Mouse (Mus musculus) E14TG2a.4 (cell line): ENCODE measurements around the gene Mapk3.
"Not testable (repeated sequence)": the region's sequence is repeated elsewhere in the genome, so short reads cannot be mapped to it uniquely, and the experiment has no call there.

Source experiments
- H3K27me3 ChIP-seq: 2 replicates; pipeline ENCODE4 v1.6.1; 2014; ENCODE audit warnings: low read length, control low read depth; ENCODE audit not compliant: insufficient read depth
- H3K36me3 ChIP-seq: 2 replicates; pipeline ENCODE4 v1.6.1; 2014; ENCODE audit warnings: low read length, control low read depth; ENCODE audit not compliant: insufficient read depth
- H3K4me1 ChIP-seq: replicated peaks from 2 replicates; pipeline ENCODE4 v1.6.1; 2014; ENCODE audit warnings: low read depth, low read length, control low read depth
- H3K4me3 ChIP-seq: replicated peaks from 2 replicates; pipeline ENCODE4 v1.5.1; 2014; ENCODE audit warnings: mild to moderate bottlenecking, low read length
- H3K9me3 ChIP-seq: 2 replicates; pipeline ENCODE4 v1.6.1; 2014; ENCODE audit warnings: low read length, control low read depth
- CTCF ChIP-seq: conservative IDR thresholded peaks from 2 replicates; pipeline ENCODE4 v1.5.1; 2014; ENCODE audit warnings: low read length
- NANOG ChIP-seq: IDR thresholded peaks from 2 replicates; pipeline ENCODE4 v1.6.1; 2014; ENCODE audit warnings: borderline replicate concordance, low read length, mixed read lengths
- POU5F1 ChIP-seq: IDR thresholded peaks from 2 replicates; pipeline ENCODE4 v1.6.1; 2014; ENCODE audit warnings: low read length, borderline replicate concordance

Mapk3 gene

GRCm38 (mm10) chr7:126759050-126759671 is at the start of gene Mapk3:
Gene Mapk3, plus strand, starts transcription at chr7:126759601.
- H3K9me3 ChIP-seq = no peaks in the 10 kb centered on the region
- no peaks in the 10 kb centered on the region for H3K27me3 ChIP-seq
- no peak for TF ChIP-seq NANOG
- peak; percentile 45 for TF ChIP-seq CTCF
- peaks cover 66% of the 10 kb centered on the region for H3K4me1 ChIP-seq
- peak within 1 kb of the TSS; percentile 94 for H3K4me3 ChIP-seq
- H3K36me3 ChIP-seq = peaks cover 33% of the 10 kb centered on the region

GRCm38 (mm10) chr7:126710266-126710665 is 49.1 kb upstream of the Mapk3 start:
- TF ChIP-seq CTCF (no peak), POU5F1 (no peak), NANOG (no peak)
- H3K4me3 ChIP-seq = no peak overlapping the region

GRCm38 (mm10) chr7:126711910-126712309 is 47.5 kb upstream of the Mapk3 start:
- H3K4me3 ChIP-seq = no peak overlapping the region
- H3K36me3 ChIP-seq = no peaks in the 10 kb centered on the region
- no peaks in the 10 kb centered on the region for H3K4me1 ChIP-seq
- H3K27me3 ChIP-seq = peaks cover 4% of the 10 kb centered on the region; the same call in 1 of the 2 replicates
- TF ChIP-seq NANOG (no peak), POU5F1 (no peak), CTCF (no peak)
- H3K9me3 ChIP-seq = no peaks in the 10 kb centered on the region

More at GRCm38 (mm10) chr7:126710266-126710665, 49.1 kb upstream of the Mapk3 start:
- Histone ChIP-seq H3K4me1 (peaks cover 2% of the 10 kb centered on the region), H3K9me3 (no peaks in the 10 kb centered on the region), H3K27me3 (peaks cover 10% of the 10 kb centered on the region), H3K36me3 (no peaks in the 10 kb centered on the region)

GRCm38 (mm10) chr7:126715679-126716078 is 43.7 kb upstream of the Mapk3 start:
- Histone ChIP-seq H3K4me1 (no peaks in the 10 kb centered on the region), H3K36me3 (no peaks in the 10 kb centered on the region), H3K9me3 (no peaks in the 10 kb centered on the region), H3K4me3 (no peak overlapping the region), H3K27me3 (peaks cover 3% of the 10 kb centered on the region; the same call in 1 of the 2 replicates)
- no peak for TF ChIP-seq CTCF
- TF ChIP-seq POU5F1 = no peak
- TF ChIP-seq NANOG = no peak

GRCm38 (mm10) chr7:126717566-126717965 is 41.8 kb upstream of the Mapk3 start:
- H3K9me3 ChIP-seq = peaks cover 13% of the 10 kb centered on the region
- no peaks in the 10 kb centered on the region for H3K4me1 ChIP-seq
- H3K36me3 ChIP-seq = no peaks in the 10 kb centered on the region
- TF ChIP-seq POU5F1 (no peak), CTCF (no peak), NANOG (no peak)
- H3K4me3 ChIP-seq = no peak overlapping the region
- no peaks in the 10 kb centered on the region for H3K27me3 ChIP-seq

- Histone ChIP-seq H3K4me1 (no peaks in the 10 kb centered on the region), H3K27me3 (no peaks in the 10 kb centered on the region), H3K9me3 (peaks cover 26% of the 10 kb centered on the region), H3K4me3 (no peak overlapping the region), H3K36me3 (no peaks in the 10 kb centered on the region)
- TF ChIP-seq CTCF (peak; percentile 82), POU5F1 (no peak)
Measured at GRCm38 (mm10) chr7:126718787-126719337, 40.5 kb upstream of the Mapk3 start.

- Histone ChIP-seq H3K4me1 (no peaks in the 10 kb centered on the region), H3K27me3 (no peaks in the 10 kb centered on the region), H3K36me3 (no peaks in the 10 kb centered on the region), H3K9me3 (peaks cover 26% of the 10 kb centered on the region), H3K4me3 (no peak overlapping the region)
- TF ChIP-seq POU5F1 (no peak), CTCF (no peak), NANOG (no peak)
Measured at GRCm38 (mm10) chr7:126721635-126722034, 37.8 kb upstream of the Mapk3 start.

GRCm38 (mm10) chr7:126725077-126725476 is 34.3 kb upstream of the Mapk3 start:
- no peak for TF ChIP-seq POU5F1
- TF ChIP-seq NANOG = no peak
- no peak for TF ChIP-seq CTCF
- Histone ChIP-seq H3K27me3 (no peaks in the 10 kb centered on the region), H3K36me3 (no peaks in the 10 kb centered on the region), H3K9me3 (peaks cover 26% of the 10 kb centered on the region), H3K4me3 (no peak overlapping the region), H3K4me1 (no peaks in the 10 kb centered on the region)

GRCm38 (mm10) chr7:126725667-126726066 is 33.7 kb upstream of the Mapk3 start:
- TF ChIP-seq CTCF (no peak), NANOG (no peak), POU5F1 (no peak)
- Histone ChIP-seq H3K4me1 (no peaks in the 10 kb centered on the region), H3K27me3 (no peaks in the 10 kb centered on the region), H3K36me3 (no peaks in the 10 kb centered on the region), H3K4me3 (no peak overlapping the region), H3K9me3 (peaks cover 26% of the 10 kb centered on the region)

GRCm38 (mm10) chr7:126730256-126730789 is 29.1 kb upstream of the Mapk3 start:
- not testable (repeated sequence) for H3K27me3 ChIP-seq, H3K9me3 ChIP-seq, H3K4me3 ChIP-seq, H3K4me1 ChIP-seq, H3K36me3 ChIP-seq
